Mouse (Mus musculus): ENCODE data around the gene Fignl1.

DNA sequence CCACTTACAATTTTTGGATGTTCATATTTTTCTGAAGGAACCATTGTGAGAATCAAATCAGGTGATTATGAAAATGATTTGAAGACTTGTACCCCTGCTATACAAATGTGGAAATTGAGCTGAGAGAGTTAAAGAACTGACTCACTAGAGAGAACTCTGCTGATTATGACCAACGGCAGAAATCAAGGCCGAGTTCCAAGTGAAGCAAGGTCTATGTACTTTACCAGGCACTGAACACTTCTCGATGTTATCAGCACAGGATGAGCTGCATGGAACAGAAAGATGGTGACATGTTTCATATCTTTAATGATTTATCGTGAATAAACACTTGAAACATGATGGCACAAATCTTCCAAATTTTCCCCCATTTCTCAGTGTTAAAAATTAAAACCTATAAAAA lies 2.8 kb downstream of the Fignl1 start:
- TF ChIP-seq CTCF (IDR thresholded peaks at IDR 0.05; ENCODE audit: low read depth, low read length) (no peak), TAL1 (conservative IDR thresholded peaks at IDR 0.05; ENCODE audit: low read depth, low read length) (no peak)
